Mouse (Mus musculus) cortical plate, adult 2 months (tissue): ENCODE measurements at regions not wholly inside any gene's neighbourhood (a gene's known extent, or its start where the extent isn't known, plus 50 kb on each side); places are given as distances from the start of the nearest gene placed in this dataset.

ENCODE experiments used
- CTCF ChIP-seq: fragments of 200-500 bp; IDR thresholded peaks from 2 replicates; pipeline ENCODE4 v1.5.1; 2011; ENCODE audit warnings: mild to moderate bottlenecking, control low read depth, low read length; ENCODE audit not compliant: insufficient read depth; ENCODE audit errors: extremely low read depth
- POLR2A ChIP-seq: fragments of 200-500 bp; IDR thresholded peaks from 2 replicates; pipeline ENCODE4 v1.6.1; 2011; ENCODE audit warnings: mild to moderate bottlenecking, low read length, control low read depth; ENCODE audit not compliant: insufficient read depth; ENCODE audit errors: extremely low read depth

- TF ChIP-seq POLR2A (no peak), CTCF (no peak)
Measured at GRCm38 (mm10) chr2:8291357-8291756, 782.0 kb upstream of the Celf2 start.
